Mouse (Mus musculus): Measurements from ENCODE around the gene Cep164. TPM values are rescaled to one million over a fixed set of nuclear protein-coding genes. Genes with fewer than 3 reads are reported as not detected.

Gene Cep164
- total RNA-seq, 4 experiments from 2014 or later = 14.9 to 16.3 (median 15.3) TPM

GRCm38 (mm10) chr9:45838434-45839138 is 10.1 kb upstream of the Cep164 start, which contains the start of gene Bace1:
TSS of gene Bace1 (plus strand) at chr9:45838580.
- DNase-seq (ENCODE audit: low spot score in 2 of 2) = peak; percentile 85 to 92

- DNase-seq (ENCODE audit: low spot score in 2 of 2) = no peak
These were observed 9.6 kb upstream of the Cep164 start for GRCm38 (mm10) chr9:45838069-45838433.

- no peak for DNase-seq (ENCODE audit: low spot score in 2 of 2)
These were observed 5.0 kb upstream of the Cep164 start for GRCm38 (mm10) chr9:45833461-45833860.

GRCm38 (mm10) chr9:45832898-45833297 is 4.4 kb upstream of the Cep164 start:
- DNase-seq (ENCODE audit: low spot score in 2 of 2) = no peak

GRCm38 (mm10) chr9:45829107-45829506 is 616 bp upstream of the Cep164 start:
- peak in 1 of 2 experiments; percentile 52 for DNase-seq (ENCODE audit: low spot score in 2 of 2)

GRCm38 (mm10) chr9:45827663-45828290 is 714 bp downstream of the Cep164 start:
- no peak for DNase-seq (ENCODE audit: low spot score in 2 of 2)

GRCm38 (mm10) chr9:45818406-45819011 is 10.0 kb downstream of the Cep164 start:
- DNase-seq (ENCODE audit: low spot score in 2 of 2) = no peak

- DNase-seq (ENCODE audit: low spot score in 2 of 2) = no peak
These were observed 13.0 kb downstream of the Cep164 start for GRCm38 (mm10) chr9:45815525-45815924.

GRCm38 (mm10) chr9:45815113-45815512 is 13.4 kb downstream of the Cep164 start:
- DNase-seq (ENCODE audit: low spot score in 2 of 2) = no peak

GRCm38 (mm10) chr9:45811946-45812345 is 16.5 kb downstream of the Cep164 start:
- DNase-seq (ENCODE audit: low spot score in 2 of 2) = no peak

- DNase-seq (ENCODE audit: low spot score in 2 of 2) = no peak
These were observed 20.7 kb downstream of the Cep164 start for GRCm38 (mm10) chr9:45807761-45808160.

GRCm38 (mm10) chr9:45807337-45807736 is 21.2 kb downstream of the Cep164 start:
- DNase-seq (ENCODE audit: low spot score in 2 of 2) = no peak

GRCm38 (mm10) chr9:45806847-45807246 is 21.6 kb downstream of the Cep164 start:
- DNase-seq (ENCODE audit: low spot score in 2 of 2) = no peak

- DNase-seq (ENCODE audit: low spot score in 2 of 2) = no peak
These were observed 25.3 kb downstream of the Cep164 start for GRCm38 (mm10) chr9:45803070-45803774.

- DNase-seq (ENCODE audit: low spot score in 2 of 2) = no peak
These were observed 29.1 kb downstream of the Cep164 start for GRCm38 (mm10) chr9:45799402-45799801.

GRCm38 (mm10) chr9:45798467-45799164 is 29.9 kb downstream of the Cep164 start:
- DNase-seq (ENCODE audit: low spot score in 2 of 2) = no peak

- no peak for DNase-seq (ENCODE audit: low spot score in 2 of 2)
These were observed 31.2 kb downstream of the Cep164 start for GRCm38 (mm10) chr9:45797271-45797670.

- DNase-seq (ENCODE audit: low spot score in 2 of 2) = no peak
These were observed 32.8 kb downstream of the Cep164 start for GRCm38 (mm10) chr9:45795722-45796121.

- DNase-seq (ENCODE audit: low spot score in 2 of 2) = no peak
These were observed 34.8 kb downstream of the Cep164 start for GRCm38 (mm10) chr9:45793697-45794096.

GRCm38 (mm10) chr9:45792235-45792634 is 36.3 kb downstream of the Cep164 start:
- DNase-seq (ENCODE audit: low spot score in 2 of 2) = no peak

GRCm38 (mm10) chr9:45791456-45792142 is 36.9 kb downstream of the Cep164 start:
- no peak for DNase-seq (ENCODE audit: low spot score in 2 of 2)
